Mouse (Mus musculus): Measurements from ENCODE around the gene Fut2.

Fut2 gene

GRCm38 (mm10) chr7:45638623-45639401 lies 27.4 kb downstream of the Fut2 start:
- in situ Hi-C loops (cut with MboI), result no loop called here

DNA sequence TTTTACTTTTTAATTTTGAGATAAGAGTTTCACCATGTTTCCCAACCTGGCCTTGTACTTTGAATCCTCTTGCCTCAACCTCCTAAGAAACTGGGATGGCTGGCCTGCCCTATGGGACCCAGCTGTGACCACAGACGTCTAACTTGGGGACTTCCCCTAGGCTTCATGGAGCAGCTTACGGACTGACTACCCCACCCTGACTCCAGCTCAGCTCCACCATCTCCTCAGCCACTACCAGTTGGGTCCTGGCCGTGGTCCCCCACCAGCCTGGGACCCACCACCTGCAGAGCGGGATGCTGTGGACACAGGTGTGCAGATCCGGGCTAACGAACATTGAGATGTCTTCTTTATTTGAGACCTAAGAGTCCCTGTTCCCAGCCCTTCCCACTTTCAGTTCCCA lies 28.5 kb downstream of the Fut2 start:
- in situ Hi-C loops (cut with MboI), result no loop called here

GRCm38 (mm10) chr7:45635711-45636688 lies 30.2 kb downstream of the Fut2 start:
- in situ Hi-C loops (cut with MboI), result no loop called here

GRCm38 (mm10) chr7:45634946-45635681 lies 31.1 kb downstream of the Fut2 start:
- in situ Hi-C loops (cut with MboI), result no loop called here

GRCm38 (mm10) chr7:45632499-45632898 lies 33.7 kb downstream of the Fut2 start:
- in situ Hi-C loops (cut with MboI), result no loop called here

DNA sequence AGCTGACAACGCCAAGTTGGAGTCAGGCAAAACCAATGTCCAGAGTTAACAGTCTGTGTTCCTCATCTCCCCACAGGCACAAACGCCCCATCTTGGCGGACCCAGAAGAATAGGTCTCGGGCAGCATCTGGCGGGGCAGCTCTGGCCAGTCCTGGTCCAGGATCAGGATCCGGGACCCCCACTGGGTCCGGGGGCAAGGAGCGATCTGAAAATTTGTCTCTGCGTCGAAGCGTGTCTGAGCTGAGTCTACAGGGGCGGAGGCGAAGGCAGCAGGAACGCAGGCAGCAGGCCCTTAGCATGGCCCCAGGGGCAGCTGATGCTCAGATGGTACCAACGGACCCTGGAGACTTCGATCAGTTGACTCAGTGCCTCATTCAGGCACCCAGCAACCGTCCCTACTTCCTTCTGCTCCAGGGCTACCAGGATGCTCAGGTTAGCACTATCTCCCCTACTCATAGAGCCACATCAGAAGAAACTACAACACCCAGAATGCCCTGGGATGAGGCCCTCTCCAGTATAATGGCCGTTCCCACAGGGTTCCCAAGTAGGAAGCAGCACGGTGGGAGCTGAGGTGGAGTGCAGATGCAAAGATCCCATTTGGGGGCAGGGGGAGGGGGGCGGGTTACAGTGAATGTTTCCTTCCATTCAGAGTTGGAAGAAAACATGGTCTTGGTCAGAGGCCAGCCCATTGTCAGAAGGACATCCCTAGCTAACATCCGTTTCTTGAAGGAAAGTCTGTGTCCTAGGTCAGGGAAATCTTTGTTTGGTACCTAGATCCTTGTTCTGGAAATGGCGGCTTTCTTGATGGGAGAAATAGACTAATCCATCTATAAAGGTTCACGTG lies 35.9 kb downstream of the Fut2 start:
- in situ Hi-C loops (cut with MboI), result no loop called here

- in situ Hi-C loops (cut with MboI), result no loop called here
Measured at GRCm38 (mm10) chr7:45628364-45629294, 37.6 kb downstream of the Fut2 start.

- in situ Hi-C loops (cut with MboI), result no loop called here
Measured at GRCm38 (mm10) chr7:45627261-45627660, 38.9 kb downstream of the Fut2 start, which contains the start of gene Rasip1. Gene Rasip1 (plus strand): TSS chr7:45627488.

DNA sequence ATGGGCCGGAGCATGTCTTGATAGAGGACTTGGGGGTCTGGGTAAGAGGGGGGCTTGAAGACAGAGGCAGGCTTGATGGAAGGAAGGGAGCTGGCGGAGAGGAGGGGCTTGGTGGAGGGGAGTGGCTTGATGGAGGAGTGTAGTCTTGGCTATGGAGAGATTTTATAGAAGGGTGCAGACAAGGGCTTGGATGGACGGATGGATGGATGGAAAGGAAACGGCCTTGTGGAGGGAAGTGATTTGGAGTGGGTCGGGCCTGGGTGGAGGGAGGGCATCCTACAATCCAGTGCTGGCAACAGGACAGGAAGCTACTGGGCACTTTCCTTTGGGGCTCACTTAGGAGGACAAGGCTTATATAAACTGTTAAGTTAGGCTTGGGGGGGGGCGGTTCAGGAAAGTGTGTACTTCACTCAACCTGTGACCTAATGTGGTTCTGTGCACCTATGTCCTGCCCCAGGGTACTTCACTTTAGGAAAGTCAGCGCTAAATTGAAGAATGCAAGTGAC lies 39.6 kb downstream of the Fut2 start:
- in situ Hi-C loops (cut with MboI), result no loop called here

- in situ Hi-C loops (cut with MboI), result no loop called here
Measured at GRCm38 (mm10) chr7:45625481-45625880, 40.7 kb downstream of the Fut2 start.

GRCm38 (mm10) chr7:45624718-45625117 lies 41.5 kb downstream of the Fut2 start:
- in situ Hi-C loops (cut with MboI), result no loop called here

- in situ Hi-C loops (cut with MboI), result no loop called here
Measured at GRCm38 (mm10) chr7:45623507-45623906, 42.7 kb downstream of the Fut2 start.

DNA sequence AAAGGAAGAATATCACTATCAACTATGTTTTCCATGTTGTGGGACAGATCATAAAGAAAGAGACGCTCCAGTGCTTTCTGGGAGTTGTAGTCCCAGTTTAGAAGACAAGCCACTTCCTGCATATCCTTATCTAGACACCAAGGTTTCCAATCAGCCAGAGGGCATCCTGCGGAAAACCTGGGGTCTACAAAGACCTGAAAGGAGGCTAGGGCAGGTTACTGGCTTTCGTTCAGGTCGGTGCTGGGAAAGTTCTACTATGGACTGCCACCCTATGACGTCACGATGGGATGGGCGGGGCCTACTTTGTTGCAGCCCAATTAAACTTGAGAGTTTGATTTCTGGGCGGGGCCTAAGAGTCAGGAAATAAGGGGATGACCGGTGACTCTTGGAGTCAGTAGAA lies 44.8 kb downstream of the Fut2 start, which contains the start of gene Izumo1:
Gene Izumo1, plus strand, starts transcription at position 369 of the 400 bp plus-strand sequence.
- in situ Hi-C loops (cut with MboI), result no loop called here

- in situ Hi-C loops (cut with MboI), result no loop called here
Measured at GRCm38 (mm10) chr7:45619592-45619991, 46.6 kb downstream of the Fut2 start.

GRCm38 (mm10) chr7:45618316-45618715 lies 47.9 kb downstream of the Fut2 start:
- in situ Hi-C loops (cut with MboI), result no loop called here

GRCm38 (mm10) chr7:45617042-45617695 lies 49.0 kb downstream of the Fut2 start, which contains the start of gene Fut1:
Gene Fut1 (plus strand): TSS chr7:45617289.
- in situ Hi-C loops (cut with MboI), result no loop called here

GRCm38 (mm10) chr7:45616277-45616676 lies 49.9 kb downstream of the Fut2 start:
- in situ Hi-C loops (cut with MboI), result no loop called here

DNA sequence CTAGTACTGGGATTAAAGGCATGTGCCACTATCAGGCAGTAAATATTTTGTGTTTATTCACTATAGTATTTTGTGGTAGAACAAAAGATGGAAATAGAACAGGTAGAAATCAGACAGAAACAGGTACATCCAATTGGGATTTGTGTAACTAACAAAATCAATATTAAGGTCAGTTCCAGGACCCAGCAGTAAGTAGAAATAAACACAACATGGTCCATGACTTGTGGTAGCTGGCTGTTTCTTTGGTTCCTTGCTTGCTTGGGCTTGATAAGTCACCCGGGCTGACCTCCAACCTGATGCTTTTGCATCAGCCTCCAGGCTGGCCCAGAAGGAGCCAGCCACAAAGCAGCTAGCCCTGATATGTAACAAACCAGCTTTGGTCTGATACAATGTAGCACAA lies 56.7 kb downstream of the Fut2 start:
- in situ Hi-C loops (cut with MboI), result no loop called here

DNA sequence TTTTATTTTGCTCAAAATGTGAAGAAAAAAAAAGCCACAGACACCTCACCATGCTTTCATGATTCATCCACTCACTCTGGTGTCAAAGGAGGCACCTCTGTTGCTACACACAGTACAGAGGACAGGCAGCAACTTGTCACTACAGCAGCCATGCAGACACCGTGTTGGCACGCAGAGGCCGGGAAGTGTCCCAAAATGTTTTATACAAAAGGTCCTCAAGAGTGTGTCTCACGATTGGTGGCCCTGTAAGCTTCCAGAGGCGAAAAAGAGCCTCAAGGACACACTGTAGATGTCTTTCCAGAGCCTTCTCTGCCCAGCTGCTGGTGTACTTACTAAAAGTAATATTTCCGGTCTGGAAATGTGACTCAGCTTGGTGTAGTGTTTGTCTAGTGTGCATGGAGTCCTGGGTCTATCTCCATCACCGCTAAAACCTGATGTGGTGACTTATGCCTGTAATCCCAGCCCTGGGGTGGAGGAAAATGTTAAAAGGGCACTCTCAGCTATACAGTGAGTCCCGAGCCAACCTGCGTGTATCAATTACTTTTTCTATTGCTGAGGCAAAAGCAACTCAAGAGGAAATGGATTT lies 60.4 kb downstream of the Fut2 start:
- in situ Hi-C loops (cut with MboI), result no loop called here
